9 mouse cellular contexts compared by ENCODE assay signal in the genomic region with DNA sequence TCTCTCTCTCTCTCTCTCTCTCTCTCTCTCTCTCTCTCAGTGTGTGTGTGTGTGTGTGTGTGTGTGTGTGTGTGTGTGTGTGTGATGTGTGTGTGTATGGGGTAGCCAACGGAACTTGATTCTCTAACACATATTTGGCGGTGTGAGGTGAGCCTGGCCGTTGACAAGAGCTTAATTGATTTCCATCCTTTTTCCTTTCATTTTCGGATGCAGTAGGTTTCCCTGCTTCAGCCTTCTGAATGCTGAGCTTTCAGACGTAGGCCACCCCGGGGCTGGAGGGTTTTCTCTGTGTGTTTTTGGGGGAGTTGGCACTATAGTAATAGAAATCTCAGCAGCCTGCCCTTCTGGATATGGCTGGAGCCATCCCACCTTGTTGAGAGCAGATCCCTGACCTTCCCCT. TPM values are rescaled to one million over a fixed set of nuclear protein-coding genes. Genes with fewer than 3 reads are reported as not detected.
DNase-seq lines count a peak whose midpoint lies in the region; ATAC-seq and TF ChIP-seq lines count a peak whose summit lies in the region.
"Had no signal": no experiment of that assay in that cellular context is flagged by ENCODE, and none has a peak within 500 bp of the region (broad histone marks: within the 10 kb centered on the region; RNA-seq: fewer than 3 reads in every experiment).

No protein-coding gene starts in this region.

- DNase-seq in kidney, adult 8-10 months: no peak
- DNase-seq in embryonic facial prominence, embryonic 10.5 days (ENCODE audit: low spot score): no peak
- DNase-seq in hindbrain, postnatal 0 days (ENCODE audit: low spot score): peak; percentile 42
- DNase-seq in midbrain, postnatal 0 days (ENCODE audit: low spot score): peak; percentile 19
- no peak for DNase-seq in urinary bladder, postnatal 36 days (ENCODE audit: low spot score in 2 of 2)
- no peak for DNase-seq in Muller cell, postnatal 12 days (ENCODE audit: inconsistent ontology term)
- no peak for DNase-seq in testis, postnatal 14 days (ENCODE audit: low spot score)
- DNase-seq: gastrocnemius, postnatal 36 days had no signal

- peaks cover 8% of the 10 kb centered on the region for H3K4me1 ChIP-seq in kidney, embryonic 14.5 days (ENCODE audit: control insufficient read depth, insufficient read depth, low read length)
- H3K4me1 ChIP-seq in embryonic facial prominence, embryonic 10.5 days: peaks cover 21% of the 10 kb centered on the region
- peaks cover 10% of the 10 kb centered on the region for H3K4me1 ChIP-seq in hindbrain, postnatal 0 days (ENCODE audit: insufficient read depth, low read length)
- H3K4me1 ChIP-seq in midbrain, postnatal 0 days (ENCODE audit: insufficient read depth, low read length): peaks cover 11% of the 10 kb centered on the region; the same call in 1 of the 2 replicates

- no peak for ATAC-seq in kidney, embryonic 14.5 days (ENCODE audit: low FRiP score, low TSS enrichment)
- ATAC-seq in hindbrain, postnatal 0 days: no peak; the same call in 1 of the 2 replicates
- no peak for ATAC-seq in midbrain, postnatal 0 days (ENCODE audit: low FRiP score)

- no peaks in the 10 kb centered on the region for H3K9me3 ChIP-seq in kidney, embryonic 14.5 days (ENCODE audit: control insufficient read depth, low read length)
- H3K9me3 ChIP-seq in embryonic facial prominence, embryonic 10.5 days: no peaks in the 10 kb centered on the region
- no peaks in the 10 kb centered on the region for H3K9me3 ChIP-seq in hindbrain, postnatal 0 days (ENCODE audit: low read length)
- H3K9me3 ChIP-seq in midbrain, postnatal 0 days (ENCODE audit: low read length): no peaks in the 10 kb centered on the region

- TF ChIP-seq CTCF in hindbrain, postnatal 0 days (IDR thresholded peaks at IDR 0.05; ENCODE audit: low read depth): no peak
- no peak for TF ChIP-seq CTCF in midbrain, postnatal 0 days (IDR thresholded peaks at IDR 0.05)

- peak overlapping the region; percentile 93 for H3K4me3 ChIP-seq in kidney, embryonic 14.5 days (ENCODE audit: low read length)
- H3K4me3 ChIP-seq in embryonic facial prominence, embryonic 10.5 days: peak overlapping the region; percentile 92
- peak overlapping the region; percentile 87 for H3K4me3 ChIP-seq in hindbrain, postnatal 0 days (ENCODE audit: low read length)
- peak overlapping the region; percentile 83 for H3K4me3 ChIP-seq in midbrain, postnatal 0 days (ENCODE audit: low read depth, low read length)

- H3K27ac ChIP-seq in kidney, embryonic 14.5 days (ENCODE audit: low read depth, low read length): no peak overlapping the region
- peak overlapping the region; percentile 96 for H3K27ac ChIP-seq in embryonic facial prominence, embryonic 10.5 days (replicated peaks)
- H3K27ac ChIP-seq in hindbrain, postnatal 0 days: peak overlapping the region; percentile 83; the same call in 1 of the 2 replicates
- peak overlapping the region; percentile 69 for H3K27ac ChIP-seq in midbrain, postnatal 0 days (ENCODE audit: low read depth, low read length)

- no peaks in the 10 kb centered on the region for H3K27me3 ChIP-seq in kidney, embryonic 14.5 days (ENCODE audit: control insufficient read depth, insufficient read depth, low read length)
- no peaks in the 10 kb centered on the region; the same call in 1 of the 2 replicates for H3K27me3 ChIP-seq in embryonic facial prominence, embryonic 10.5 days (replicated peaks; ENCODE audit: low read depth, poor library complexity, severe bottlenecking)
- H3K27me3 ChIP-seq in hindbrain, postnatal 0 days (ENCODE audit: insufficient read depth, low read length): no peaks in the 10 kb centered on the region
- H3K27me3 ChIP-seq in midbrain, postnatal 0 days (ENCODE audit: insufficient read depth, low read length): no peaks in the 10 kb centered on the region

- 18% methylated on average over 6 of the region's 6 CpGs for WGBS in kidney, embryonic 14.5 days
- WGBS in embryonic facial prominence, embryonic 10.5 days: 26% methylated on average over 6 of the region's 6 CpGs
- 10% methylated on average over 6 of the region's 6 CpGs for WGBS in hindbrain, postnatal 0 days
- 8% methylated on average over 6 of the region's 6 CpGs for WGBS in midbrain, postnatal 0 days

- H3K9ac ChIP-seq in kidney, embryonic 14.5 days (ENCODE audit: low read depth, low read length): peak overlapping the region; percentile 92; the same call in 1 of the 2 replicates
- H3K9ac ChIP-seq in hindbrain, postnatal 0 days (replicated peaks; ENCODE audit: low read length): peak overlapping the region; percentile 97
- peak overlapping the region; percentile 85 for H3K9ac ChIP-seq in midbrain, postnatal 0 days (replicated peaks; ENCODE audit: low read length, poor library complexity, severe bottlenecking)

- H3K4me2 ChIP-seq in kidney, embryonic 14.5 days (replicated peaks; ENCODE audit: low read depth, low read length): peak overlapping the region; percentile 74
- peak overlapping the region; percentile 73 for H3K4me2 ChIP-seq in hindbrain, postnatal 0 days (ENCODE audit: low read depth, low read length)
- H3K4me2 ChIP-seq in midbrain, postnatal 0 days (ENCODE audit: low read depth, low read length, poor library complexity, severe bottlenecking): peak overlapping the region; percentile 64

- H3K36me3 ChIP-seq in kidney, embryonic 14.5 days (ENCODE audit: control insufficient read depth, insufficient read depth, low read length): peaks cover 23% of the 10 kb centered on the region
- H3K36me3 ChIP-seq in embryonic facial prominence, embryonic 10.5 days (replicated peaks): peaks cover 41% of the 10 kb centered on the region
- peaks cover 27% of the 10 kb centered on the region for H3K36me3 ChIP-seq in hindbrain, postnatal 0 days (ENCODE audit: insufficient read depth, low read length)
- H3K36me3 ChIP-seq in midbrain, postnatal 0 days (ENCODE audit: insufficient read depth, low read length): peaks cover 17% of the 10 kb centered on the region

RNA-seq across cellular contexts. Expression of a gene that starts 23.2 kb away (rescaled TPM):
- 124 and 183 TPM in 2 replicates for polyA plus RNA-seq in kidney, embryonic 14.5 days (2014; fragmentation: Nextera tagmentation; extraction: Ambion mirVana)
- 158 and 166 TPM in 2 replicates for polyA plus RNA-seq in embryonic facial prominence, embryonic 10.5 days (2016; fragmentation: Nextera tagmentation; extraction: Ambion mirVana)
- total RNA-seq in hindbrain, postnatal 0 days (2014; rRNA removed): 272 and 279 TPM in 2 replicates
- 165 and 166 TPM in 2 replicates for polyA plus RNA-seq in hindbrain, postnatal 0 days (2015; fragmentation: Nextera tagmentation; extraction: Ambion mirVana)
- total RNA-seq in midbrain, postnatal 0 days (2014; rRNA removed): 284 and 301 TPM in 2 replicates
- polyA plus RNA-seq in midbrain, postnatal 0 days (2015; fragmentation: Nextera tagmentation; extraction: Ambion mirVana): 161 and 166 TPM in 2 replicates

RNA-seq across cellular contexts. Expression of a gene that starts 24.6 kb away (rescaled TPM):
- polyA plus RNA-seq in kidney, embryonic 14.5 days (2014; fragmentation: Nextera tagmentation; extraction: Ambion mirVana): 9.0 and 11.1 TPM in 2 replicates
- polyA plus RNA-seq in embryonic facial prominence, embryonic 10.5 days (2016; fragmentation: Nextera tagmentation; extraction: Ambion mirVana): 7.3 and 8.7 TPM in 2 replicates
- total RNA-seq in hindbrain, postnatal 0 days (2014; rRNA removed): 29.8 and 37.7 TPM in 2 replicates
- polyA plus RNA-seq in hindbrain, postnatal 0 days (2015; fragmentation: Nextera tagmentation; extraction: Ambion mirVana): 12.0 and 14.1 TPM in 2 replicates
- 35.5 and 44.1 TPM in 2 replicates for total RNA-seq in midbrain, postnatal 0 days (2014; rRNA removed)
- 17.6 and 20.3 TPM in 2 replicates for polyA plus RNA-seq in midbrain, postnatal 0 days (2015; fragmentation: Nextera tagmentation; extraction: Ambion mirVana)

RNA-seq across cellular contexts. Expression of a gene that starts 36.5 kb away (rescaled TPM):
- 10.8 and 16.1 TPM in 2 replicates for polyA plus RNA-seq in kidney, embryonic 14.5 days (2014; fragmentation: Nextera tagmentation; extraction: Ambion mirVana)
- polyA plus RNA-seq in embryonic facial prominence, embryonic 10.5 days (2016; fragmentation: Nextera tagmentation; extraction: Ambion mirVana): 4.1 and 4.8 TPM in 2 replicates
- total RNA-seq in hindbrain, postnatal 0 days (2014; rRNA removed): 11.1 and 12.8 TPM in 2 replicates
- 14.1 and 14.5 TPM in 2 replicates for polyA plus RNA-seq in hindbrain, postnatal 0 days (2015; fragmentation: Nextera tagmentation; extraction: Ambion mirVana)
- total RNA-seq in midbrain, postnatal 0 days (2014; rRNA removed): 10.3 and 12.8 TPM in 2 replicates
- polyA plus RNA-seq in midbrain, postnatal 0 days (2015; fragmentation: Nextera tagmentation; extraction: Ambion mirVana): 12.6 and 13.6 TPM in 2 replicates

Comparison
In these comparisons a context has a peak if more than half of its experiments do, and no peak if none do; other contexts are left out.
1. DNase-seq: peak in hindbrain, postnatal 0 days (single experiment) and midbrain, postnatal 0 days (single experiment); none in kidney, adult 8-10 months (0 of 2), embryonic facial prominence, embryonic 10.5 days (single experiment), urinary bladder, postnatal 36 days (0 of 2), Muller cell, postnatal 12 days (single experiment) and testis, postnatal 14 days (single experiment).
2. Peak in every context shown above with its lines, with median percentiles within 50 percentile points of each other: H3K4me2 ChIP-seq, H3K4me3 ChIP-seq and H3K9ac ChIP-seq.